Mouse (Mus musculus) cerebellum, postnatal 4 days (tissue): Measurements from ENCODE around the gene Gm1123.

Experiments
- DNase-seq, 2 experiments: peaks; one replicate each; pipeline ENCODE4 v3.0.0; 2022; ENCODE audit warnings: low spot score in 2 of 2, mixed read lengths in 1 of 2

Gene Gm1123

DNA sequence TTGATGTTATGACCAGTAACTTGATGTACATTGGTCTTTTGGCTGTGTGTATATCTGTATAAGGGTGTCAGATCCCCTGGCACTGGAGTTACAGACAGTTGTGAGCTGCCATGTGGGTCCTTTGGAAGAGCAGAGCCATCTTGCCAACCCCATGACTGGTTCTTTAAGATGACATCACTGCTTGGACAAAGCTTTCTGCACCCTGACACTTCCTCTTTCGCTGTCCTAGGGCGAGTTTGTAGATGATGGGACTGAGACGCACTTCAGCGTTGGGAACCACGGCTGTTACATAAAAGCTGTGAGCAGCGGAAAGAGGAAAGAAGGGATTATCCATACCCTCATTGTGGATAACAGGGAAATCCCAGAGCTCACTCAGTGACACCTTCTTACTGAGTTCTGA, 34.2 kb downstream of the Gm1123 start:
- no peak for DNase-seq

DNA sequence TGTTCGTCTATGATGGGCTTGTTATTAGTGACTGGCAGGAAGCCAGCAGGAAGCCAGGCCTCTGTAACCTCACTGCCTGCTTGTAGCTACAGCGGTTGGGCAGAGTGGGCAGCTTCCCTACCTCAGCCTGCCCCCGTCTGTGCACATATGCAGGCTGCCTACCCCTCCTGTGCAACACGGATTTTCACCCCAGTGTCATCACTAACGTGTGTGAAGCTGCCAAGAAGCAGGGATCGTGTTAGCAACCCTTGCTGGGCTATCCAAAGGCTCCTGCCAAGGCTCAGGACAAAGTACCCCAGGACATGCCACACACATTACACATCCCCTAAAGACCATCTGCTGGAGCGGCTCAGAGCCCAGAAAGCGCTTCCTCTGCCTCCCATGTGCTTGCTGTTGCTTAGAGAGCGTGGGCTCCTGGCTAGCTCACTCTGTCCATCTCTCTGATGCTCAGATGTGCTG, 35.6 kb downstream of the Gm1123 start:
- DNase-seq = peak in 1 of 2 experiments; percentile 43

DNA sequence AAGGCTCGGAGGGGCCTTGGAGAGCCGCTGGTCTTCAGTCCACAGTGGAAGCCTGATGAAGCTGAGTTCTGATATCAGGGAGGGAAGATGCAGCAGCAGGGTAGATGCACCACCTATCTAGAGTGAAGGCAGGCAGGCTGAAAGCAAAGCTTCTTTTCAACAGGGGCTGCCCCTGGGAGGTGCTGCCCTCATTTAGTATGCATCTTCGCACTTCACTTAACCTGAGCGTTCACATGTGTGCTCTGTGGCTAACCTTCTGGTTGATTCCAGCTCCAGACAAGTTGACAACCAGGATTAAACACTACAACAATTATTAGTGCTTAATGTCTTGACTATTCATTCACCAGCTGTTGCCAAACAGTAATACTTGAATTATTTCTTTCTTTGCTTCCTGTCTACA, 41.4 kb downstream of the Gm1123 start:
- no peak for DNase-seq

DNA sequence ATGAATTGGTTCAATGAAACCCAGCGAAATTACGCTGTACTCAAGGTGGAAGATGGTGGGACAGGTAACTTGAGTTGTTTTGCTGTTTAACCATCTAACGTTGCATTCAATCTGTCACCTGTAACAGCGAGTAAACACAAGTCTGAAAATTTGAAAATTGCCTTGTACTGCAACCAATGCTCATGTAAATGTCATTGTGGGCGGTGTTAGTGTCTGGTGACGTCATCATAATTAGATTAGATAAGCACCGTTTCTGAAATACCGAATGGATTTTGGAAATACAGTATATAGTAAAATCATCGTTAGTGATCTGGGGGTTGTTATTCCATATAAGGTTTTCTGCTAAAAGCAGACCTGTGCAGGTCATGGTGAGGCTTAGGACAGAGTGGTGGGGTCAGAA, 48.4 kb downstream of the Gm1123 start:
- no peak for DNase-seq

DNA sequence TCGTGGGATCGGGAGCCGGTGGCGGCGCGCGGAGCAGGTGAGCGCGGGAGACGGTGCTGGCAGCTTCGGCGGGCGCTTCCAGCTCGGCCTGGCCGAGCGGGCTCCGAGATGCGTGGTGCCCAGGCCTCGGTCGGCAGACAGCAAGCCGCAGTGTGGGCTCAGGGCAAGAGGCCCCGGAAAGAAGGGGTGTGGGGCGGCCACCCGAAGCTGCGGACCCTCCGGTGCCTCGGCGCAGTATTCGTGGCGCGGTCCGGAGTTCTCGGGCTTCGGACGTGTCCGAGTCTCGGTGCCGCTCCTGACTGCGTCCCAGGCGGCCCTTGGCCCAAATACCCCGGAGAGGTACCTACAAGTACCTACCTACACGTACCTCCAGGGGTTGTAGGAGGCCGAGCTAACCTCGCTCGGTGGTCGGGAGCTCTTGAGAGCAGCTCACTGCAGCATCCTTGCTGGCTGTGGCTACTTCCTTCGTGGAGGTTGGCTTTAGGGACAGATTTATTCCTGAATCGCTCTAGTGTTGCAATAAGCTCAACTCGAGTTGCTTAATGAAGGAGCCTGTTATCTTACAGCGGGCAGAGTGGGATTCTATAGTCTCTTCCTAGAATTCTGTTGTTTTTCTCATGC, 48.9 kb downstream of the Gm1123 start:
- DNase-seq = no peak

DNA sequence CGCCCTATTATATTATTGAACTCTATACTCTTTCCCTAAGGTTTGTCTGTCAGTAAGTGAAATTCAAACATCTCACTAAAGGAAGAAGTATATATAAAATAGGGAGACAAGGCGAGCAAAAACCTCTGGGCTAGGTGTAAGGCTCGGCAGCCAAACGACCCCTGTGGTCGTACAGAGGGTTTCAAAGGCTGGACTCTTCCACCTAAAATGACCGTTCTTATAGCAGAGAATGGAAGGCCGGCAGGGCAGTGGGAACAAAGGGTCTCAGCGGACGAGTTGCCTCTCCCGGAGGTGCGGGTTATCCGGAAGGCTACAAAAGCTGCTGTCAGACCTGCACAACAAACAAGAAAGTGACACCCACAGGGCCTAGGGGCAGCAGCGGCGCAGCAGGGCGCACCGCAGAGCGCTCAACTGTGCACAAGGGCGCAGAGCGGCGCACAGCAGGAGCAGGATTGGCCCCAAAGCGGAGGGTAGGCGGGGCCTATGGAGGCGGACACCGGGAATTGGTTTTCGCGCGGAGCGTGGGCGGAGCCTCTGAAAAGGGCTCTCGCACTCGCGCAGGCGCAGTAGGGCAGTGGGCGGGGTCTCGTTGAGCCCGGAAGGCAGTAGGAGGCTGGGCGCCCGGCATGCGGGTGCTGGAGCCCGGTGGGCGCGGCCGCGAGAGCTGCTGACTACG, 49.6 kb downstream of the Gm1123 start, which contains the start of gene Faim:
TSS of gene Faim (plus strand) at position 574 of the 676 bp plus-strand sequence.
- DNase-seq = peak; percentile 99 to 100

DNA sequence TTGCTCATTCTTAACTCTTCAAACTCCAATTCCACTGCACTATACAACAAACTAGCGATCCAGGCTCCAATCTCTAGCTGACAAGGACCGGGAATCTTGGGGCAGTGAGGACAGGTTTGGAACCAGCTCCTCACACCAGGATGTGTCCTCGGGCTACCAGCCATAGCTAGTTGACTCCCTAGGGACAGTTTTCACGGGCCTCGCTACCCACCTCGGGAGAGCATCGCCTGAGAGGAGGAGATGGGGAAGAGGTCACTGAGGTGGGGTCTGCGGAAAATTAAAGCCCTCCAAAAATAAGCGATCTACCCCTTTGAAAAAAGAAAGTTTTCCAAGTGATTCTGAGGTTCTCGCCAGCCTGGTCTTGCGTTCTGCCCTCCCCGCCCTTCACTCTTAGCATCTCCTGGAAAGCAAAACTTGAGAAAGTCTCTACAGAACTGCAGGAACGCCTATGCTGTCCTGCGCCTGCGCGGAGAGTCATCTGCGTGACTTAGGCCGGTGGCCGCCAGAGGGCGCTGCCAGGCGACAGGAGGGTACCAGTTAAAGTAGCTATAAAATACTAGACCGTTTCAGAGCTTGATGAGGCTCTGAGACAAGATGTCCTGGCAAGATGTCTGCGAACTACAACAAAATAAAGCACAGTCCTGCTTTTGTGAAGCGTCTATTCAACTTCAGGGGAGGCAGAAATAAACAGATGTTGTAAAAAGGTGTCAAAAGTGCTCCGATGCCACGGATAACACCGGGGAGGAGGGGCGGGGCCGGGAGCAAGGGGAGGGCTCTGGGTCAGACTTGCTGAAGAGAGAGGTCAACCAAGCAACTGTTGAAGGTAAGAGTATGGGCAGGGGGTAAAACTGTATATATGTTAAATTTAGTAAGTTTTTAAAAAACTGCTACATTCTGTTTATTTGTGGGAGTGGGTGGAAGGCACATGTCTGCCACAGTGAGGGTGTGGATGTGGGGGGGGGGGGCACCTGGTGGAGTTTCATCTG, 55.8 kb downstream of the Gm1123 start:
- peak; percentile 85 to 91 for DNase-seq

DNA sequence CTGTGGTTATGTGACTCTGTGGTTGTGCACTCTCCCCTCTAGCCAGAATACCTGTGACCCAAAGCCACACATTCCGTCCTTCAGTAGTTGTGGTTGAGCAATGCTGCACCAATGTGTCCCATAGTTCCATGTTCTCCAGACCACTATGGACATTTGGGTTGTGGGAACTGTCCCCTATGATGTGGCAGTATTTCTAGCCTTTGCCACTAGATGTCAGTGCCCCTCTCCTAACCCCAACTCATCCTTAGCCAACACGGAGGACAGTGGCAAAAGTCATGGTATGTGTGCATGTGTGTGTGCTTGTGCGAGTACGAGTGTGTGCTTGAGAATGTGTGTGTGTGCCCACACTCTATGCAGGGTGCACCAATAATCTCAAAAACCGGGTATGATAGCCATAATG, 59.0 kb downstream of the Gm1123 start:
- no peak for DNase-seq

DNA sequence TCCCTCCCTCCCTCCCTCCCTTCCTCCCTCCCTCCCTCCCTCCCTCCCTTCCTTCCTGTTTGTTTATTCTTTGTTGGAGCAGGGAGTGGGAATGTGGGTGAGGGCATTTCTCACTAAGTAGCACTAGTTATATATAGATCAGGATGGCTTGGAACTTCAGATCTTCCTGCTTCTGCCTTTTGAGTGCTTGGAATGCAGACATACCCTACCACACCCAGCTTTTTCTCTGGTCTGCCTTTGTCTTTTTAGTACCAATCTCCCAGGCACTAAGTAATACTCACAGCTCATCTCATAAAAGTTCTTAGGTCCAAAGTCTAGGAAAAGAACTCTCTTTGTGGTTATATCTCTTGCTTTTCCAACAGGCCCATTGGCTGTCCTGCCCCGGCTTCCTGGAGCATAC, 59.4 kb downstream of the Gm1123 start:
- no peak for DNase-seq

DNA sequence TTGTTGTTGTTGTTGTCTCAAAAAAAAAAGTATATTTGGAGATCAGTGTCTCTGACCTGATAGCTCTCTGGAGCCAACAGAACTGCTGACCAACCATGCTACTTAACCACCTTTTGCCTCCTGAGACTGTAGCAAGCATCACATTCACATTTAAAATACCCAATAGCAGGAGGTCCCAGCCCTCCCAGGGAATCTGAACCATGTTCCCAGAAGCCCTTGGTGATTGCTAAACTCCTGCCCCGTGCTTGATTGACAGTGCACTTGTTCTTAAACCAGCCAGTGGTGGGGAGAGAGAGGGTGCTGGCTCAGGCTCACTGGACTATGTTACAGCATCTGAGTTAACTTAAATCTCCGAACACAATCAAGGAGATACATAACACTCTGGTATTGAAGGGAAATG, 60.6 kb downstream of the Gm1123 start:
- no peak for DNase-seq

DNA sequence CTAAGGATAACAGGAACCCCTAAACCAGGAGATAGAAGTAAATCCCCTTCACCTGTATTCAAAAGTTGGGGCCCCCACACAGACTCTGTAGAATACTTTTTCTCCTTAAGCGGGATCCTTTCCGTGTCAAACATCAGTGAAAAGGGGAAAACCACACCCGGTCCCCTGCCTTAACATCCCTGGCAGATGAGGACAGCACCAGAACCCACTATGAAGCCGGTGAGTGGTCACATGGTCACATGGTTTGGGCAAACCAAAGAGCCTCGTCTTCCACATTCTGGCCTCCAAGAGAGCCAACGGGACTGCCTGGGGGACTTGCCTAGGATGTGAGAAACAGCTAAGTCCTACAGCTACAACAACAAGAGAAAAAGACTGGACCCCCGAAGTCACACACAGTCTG, 62.0 kb downstream of the Gm1123 start:
- DNase-seq = no peak

DNA sequence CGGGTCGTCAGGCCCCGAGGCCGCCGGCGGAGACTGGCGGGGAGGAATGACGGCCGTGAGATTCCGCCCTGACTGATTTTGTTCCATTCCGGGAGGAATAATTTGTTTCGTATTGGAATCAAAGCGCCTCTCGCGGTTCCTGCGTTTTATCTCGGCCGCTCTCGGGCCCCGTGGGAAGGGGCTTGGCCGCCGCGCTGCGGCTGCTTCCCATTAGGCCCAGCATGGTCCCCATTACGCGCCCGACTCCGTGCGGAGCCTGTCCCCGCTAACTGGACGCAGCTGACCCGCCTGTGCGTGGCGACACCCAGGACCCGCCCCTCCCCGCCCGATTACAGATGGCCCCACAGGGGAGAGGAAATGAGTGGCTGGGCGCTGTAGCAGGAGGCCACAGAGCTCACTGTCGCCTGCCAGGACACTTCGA, 62.4 kb downstream of the Gm1123 start:
- DNase-seq = no peak

DNA sequence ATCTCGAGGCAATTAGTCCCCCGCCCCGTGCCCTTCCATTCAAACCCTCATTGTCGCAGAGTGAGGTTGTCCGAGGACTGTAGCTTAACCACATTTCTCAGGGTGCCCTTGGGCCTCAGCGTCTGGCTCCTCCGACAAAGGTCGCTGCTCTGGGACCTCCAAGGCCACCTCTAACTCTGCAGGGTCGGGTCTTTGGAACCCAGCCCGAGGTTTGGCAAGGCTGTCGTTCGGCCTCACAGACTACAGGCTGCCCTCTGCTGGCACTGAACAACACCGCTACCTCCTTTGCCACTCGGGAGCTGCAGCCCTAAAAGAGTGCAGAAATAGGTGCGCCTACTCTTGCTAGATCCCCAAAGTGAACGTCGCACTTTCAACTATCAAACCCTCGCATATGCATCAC, 70.4 kb downstream of the Gm1123 start:
- peak in 1 of 2 experiments; percentile 70 for DNase-seq

DNA sequence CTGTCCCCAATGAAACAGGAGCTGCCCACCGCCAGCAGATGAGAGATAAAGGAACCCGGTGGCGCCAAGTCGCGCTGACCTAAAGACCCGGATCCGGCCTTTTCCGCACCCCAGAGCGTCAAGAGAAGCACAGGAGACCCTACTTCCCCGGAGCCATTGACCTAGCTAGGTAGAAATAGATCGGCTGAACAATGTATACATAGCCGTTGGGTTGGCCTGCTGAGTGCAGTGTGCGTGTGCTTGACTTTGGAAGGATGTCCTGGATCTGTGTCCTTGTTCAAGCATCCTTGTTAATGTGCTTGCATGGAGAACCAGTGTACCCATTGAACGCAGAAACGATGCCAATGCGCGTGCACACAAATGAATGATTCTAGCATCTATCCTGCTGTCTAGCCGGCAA, 71.9 kb downstream of the Gm1123 start:
- DNase-seq = no peak

DNA sequence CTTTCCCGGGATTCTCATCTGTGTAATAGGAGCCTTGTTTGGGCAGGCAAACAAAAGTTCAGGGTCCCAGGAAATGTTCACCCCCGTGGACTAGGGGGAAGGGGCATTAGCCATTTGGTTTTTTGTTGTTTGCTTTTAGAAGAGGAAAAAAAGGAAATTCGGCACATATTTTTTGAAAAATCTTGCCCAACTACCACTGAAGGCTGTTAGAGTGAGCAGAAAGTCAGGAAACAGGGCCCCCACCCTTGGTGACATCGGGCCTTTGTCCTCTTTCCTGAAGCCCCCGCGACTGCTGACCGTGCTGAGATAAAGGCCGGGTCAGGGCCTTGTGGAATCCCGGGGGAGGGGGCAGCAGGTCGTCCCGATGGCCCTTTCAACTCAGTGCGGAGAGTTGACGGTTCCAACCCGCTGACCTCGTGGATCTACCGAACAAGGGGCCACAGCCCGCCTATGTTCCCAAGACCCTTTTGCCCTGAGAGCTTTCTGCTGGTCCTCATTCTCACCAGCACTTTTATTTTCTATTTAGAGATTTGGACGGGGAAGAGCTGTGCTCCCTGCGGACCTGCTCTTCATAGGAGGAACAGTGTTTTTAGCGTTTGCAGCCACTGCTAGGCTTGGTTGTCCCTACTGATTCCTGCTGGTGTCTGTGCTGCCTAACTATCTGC, 72.9 kb downstream of the Gm1123 start:
- no peak for DNase-seq

DNA sequence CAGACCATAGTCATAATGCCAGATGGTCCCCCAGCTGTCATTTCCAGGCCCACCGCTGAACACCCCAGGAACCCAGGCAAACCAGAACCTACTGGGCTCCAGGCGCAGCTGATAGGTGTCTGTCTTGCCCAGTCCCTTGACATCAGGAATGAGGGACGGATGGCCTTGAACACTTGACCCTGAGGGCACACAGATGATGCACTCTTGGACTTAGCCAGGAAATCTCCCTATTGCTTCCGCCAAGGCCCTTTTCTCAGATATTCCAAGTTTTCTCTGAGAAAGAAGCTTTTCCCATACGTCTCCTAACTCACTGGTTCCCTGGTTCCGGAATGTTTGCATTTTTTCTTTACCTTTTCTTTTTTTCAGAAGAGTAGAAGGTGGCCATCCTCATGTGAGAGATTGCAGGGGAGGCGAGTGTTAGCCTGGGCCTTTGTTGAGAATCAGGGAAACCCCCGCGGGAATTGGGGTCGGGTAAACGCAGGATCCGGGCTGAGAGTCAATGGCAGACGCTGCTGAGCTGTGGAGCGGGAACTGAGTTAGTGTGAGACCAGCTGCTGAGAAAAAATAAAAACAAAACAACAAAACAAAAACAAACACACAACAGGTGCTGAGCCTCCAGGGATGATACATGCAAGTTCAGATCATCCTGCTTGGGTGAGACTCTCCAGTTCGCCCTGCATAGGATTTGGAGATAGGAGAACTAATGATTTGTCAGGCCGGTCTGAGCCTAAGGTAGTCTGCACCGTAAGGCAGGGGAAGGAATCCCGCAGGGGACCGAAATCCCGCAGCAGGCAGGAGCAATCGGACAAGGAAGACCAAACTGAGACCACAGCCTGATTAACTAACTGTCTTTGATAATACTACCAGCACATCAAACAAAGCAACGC, 73.7 kb downstream of the Gm1123 start:
- DNase-seq = no peak

DNA sequence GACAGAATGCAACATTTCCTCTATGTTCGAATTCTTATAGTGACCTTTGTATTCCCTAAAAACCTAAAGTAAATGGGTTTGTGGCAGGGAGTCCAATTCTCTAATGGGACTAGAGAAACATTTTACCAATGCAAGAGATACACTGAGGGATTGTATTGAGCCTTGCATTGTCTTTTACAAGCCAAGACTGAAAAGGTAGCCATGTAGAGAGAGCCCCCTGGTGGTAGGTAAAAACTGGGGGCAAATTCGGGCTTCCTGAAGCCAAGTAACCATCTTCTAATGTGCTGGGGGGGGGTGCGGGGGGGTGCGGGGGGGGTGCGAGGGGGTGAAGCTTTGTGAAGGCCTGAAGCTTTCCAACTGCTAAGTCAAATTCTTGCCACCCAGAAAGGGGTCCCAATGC, 75.2 kb downstream of the Gm1123 start:
- DNase-seq = no peak

DNA sequence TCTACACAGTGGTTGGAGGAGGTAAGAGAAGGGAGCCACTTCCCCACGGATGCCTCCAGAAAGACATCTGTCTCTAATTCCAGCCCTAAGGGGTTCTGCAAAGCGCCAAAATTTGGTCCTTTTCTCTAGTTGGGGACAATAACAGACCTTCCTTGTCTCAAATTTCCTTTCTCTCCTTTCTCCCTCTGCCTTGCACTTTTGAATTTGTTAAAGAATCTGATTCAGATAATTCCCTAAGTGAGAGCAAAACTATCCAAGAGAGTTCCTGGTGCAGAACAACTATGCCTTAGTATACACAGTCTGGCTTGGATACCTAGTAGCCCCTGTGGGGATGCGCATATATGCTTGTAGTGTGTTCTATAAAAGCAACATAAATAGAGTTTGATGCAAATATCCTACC, 75.7 kb downstream of the Gm1123 start:
- DNase-seq = no peak

DNA sequence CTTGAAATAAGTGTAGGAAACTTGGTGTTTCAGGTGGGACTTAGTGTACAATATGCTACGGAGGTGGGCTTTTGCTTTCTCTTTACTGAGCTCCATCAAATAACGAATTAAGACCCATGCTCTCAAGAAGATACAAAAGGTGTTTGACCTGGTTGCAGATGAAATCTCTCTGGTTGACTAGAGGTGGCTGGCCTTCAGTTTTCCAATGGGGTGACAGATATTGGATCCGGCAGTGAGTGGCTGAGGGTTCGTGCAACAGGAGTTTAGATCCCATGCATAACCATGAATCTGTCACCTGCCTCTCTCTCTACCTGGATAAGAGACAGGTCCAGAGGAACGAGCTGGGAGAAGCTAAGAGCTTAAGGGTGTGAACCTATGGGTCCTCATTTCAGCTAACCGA, 76.9 kb downstream of the Gm1123 start:
- no peak for DNase-seq

DNA sequence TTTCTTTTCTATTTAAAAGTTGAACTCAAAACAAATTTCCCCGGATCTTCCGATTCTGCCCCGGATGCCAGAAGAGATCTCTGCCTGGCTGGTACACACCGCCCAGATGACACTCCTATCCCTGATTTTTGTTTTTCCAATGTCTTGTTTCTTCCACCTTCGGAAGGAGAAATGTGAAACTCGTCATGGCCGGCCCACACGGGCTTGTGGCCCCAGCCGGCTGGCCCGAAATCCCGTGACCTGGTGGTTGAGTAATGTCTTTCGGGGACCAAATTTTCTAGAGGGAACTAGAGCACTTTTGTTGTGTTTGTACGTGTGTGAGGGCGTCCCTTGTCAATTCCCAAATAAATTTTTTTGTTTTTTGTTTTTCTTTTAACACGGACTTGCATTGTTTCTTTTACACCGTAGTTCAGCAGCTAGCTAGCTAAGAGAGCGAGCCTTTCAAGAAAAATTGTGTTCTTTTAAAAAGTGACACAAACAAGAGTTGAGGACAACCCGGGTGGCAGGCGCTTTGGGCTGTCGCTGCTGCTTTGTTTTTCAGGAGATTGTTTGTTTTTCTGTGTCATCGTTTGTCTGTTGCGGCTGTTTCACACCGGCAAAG, 77.7 kb downstream of the Gm1123 start:
- DNase-seq = no peak
